Mouse (Mus musculus) embryonic facial prominence, embryonic 14.5 days (tissue): ENCODE results near the gene Cenpk. TPM values are rescaled to one million over a fixed set of nuclear protein-coding genes. Genes with fewer than 3 reads are reported as not detected.
"Not testable (repeated sequence)": the region's sequence is repeated elsewhere in the genome, so short reads cannot be mapped to it uniquely, and the experiment has no call there.

ENCODE experiments used
- ATAC-seq: fragments of 200-750 bp; cut with Nextera tagmentation; 2 replicates; pipeline ENCODE4 v1.8.0; 2017; ENCODE audit warnings: low read depth, moderate number of reproducible peaks, moderate TSS enrichment
- DNase-seq: peaks from one replicate; pipeline ENCODE4 v3.0.0-alpha.2; 2015; ENCODE audit warnings: low spot score
- H3K27ac ChIP-seq: fragments of 300-500 bp; sonication (generic); replicated peaks from 2 replicates; pipeline ENCODE4 v1.5.1; 2014; ENCODE audit warnings: low read depth, mild to moderate bottlenecking, low read length, moderate library complexity
- H3K27me3 ChIP-seq: fragments of 300-500 bp; sonication (generic); replicated peaks from 2 replicates; pipeline ENCODE4 v1.6.1; 2014; ENCODE audit warnings: low read length; ENCODE audit not compliant: control insufficient read depth, insufficient read depth
- H3K36me3 ChIP-seq: fragments of 300-500 bp; sonication (generic); 2 replicates; pipeline ENCODE4 v1.6.1; 2014; ENCODE audit warnings: low read length, mixed read lengths; ENCODE audit not compliant: control insufficient read depth, insufficient read depth
- H3K4me1 ChIP-seq: fragments of 300-500 bp; sonication (generic); 2 replicates; pipeline ENCODE4 v1.6.1; 2014; ENCODE audit warnings: antibody characterized with exemption, low read length; ENCODE audit not compliant: control insufficient read depth, insufficient read depth
- H3K4me2 ChIP-seq: fragments of 300-500 bp; sonication (generic); 2 replicates; pipeline ENCODE4 v1.6.1; 2014; ENCODE audit warnings: low read depth, mild to moderate bottlenecking, low read length, moderate library complexity, mixed read lengths
- H3K4me3 ChIP-seq: fragments of 300-500 bp; sonication (generic); 2 replicates; pipeline ENCODE4 v1.5.1; 2014; ENCODE audit warnings: low read depth, mild to moderate bottlenecking, low read length
- H3K9ac ChIP-seq: fragments of 300-500 bp; sonication (generic); 2 replicates; pipeline ENCODE4 v1.6.1; 2014; ENCODE audit warnings: low read depth, mild to moderate bottlenecking, low read length, moderate library complexity, mixed read lengths
- H3K9me3 ChIP-seq: fragments of 300-500 bp; sonication (generic); 2 replicates; pipeline ENCODE4 v1.6.1; 2016; ENCODE audit warnings: low read length; ENCODE audit not compliant: control insufficient read depth
- WGBS: fragments of 180-500 bp; shearing (Covaris S2); extraction: QIAGEN DNeasy Blood & Tissue Kit; methylation state at CpG from one replicate; pipeline ENCODE4 v1.1.7; 2014; 5-methylcytosine and 5-hydroxymethylcytosine counted together
- polyA plus RNA-seq: library from polyadenylated mRNA; unstranded; fragments of >200 nt; fragmentation: Nextera tagmentation; extraction: Ambion mirVana; gene quantifications from 2 replicates; pipeline ENCODE4 v1.2.1, GENCODE M21; 2014

The Cenpk gene
- polyA plus RNA-seq, result 52.3 and 53.4 TPM in 2 replicates

DNA sequence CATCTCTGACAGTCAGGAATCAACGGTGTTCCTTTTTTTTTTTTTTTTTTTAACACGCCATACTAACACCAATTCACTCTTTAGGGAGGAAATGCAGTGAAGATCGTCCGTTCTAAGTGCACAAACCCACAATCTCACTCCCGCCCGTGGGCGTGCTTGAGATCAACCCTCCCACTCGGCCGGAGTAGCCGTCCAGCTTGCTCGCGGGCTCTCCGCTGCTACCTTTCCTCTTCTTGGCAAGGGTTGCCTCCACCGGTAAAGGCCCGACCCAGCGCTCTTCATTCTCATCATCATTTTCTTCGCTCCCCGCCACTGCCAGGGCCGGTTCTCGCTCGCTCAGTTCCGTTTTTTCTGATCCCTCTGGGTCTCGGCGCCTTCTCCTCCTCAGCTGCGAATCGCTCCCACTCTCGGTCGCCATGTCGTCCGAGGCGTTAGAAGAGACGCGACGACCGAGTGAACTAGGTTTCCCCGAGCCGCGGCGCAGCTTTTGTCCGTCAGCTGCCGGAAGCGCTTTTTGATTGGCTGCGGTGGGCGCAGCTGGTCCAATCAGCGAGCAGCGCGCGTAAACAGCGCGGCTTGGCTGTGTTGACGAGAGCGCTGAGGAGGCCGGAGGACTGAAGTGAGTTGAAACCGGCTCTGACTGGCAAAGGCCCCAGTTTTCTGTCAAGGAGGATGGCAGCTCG lies at the start of gene Cenpk, which contains the start of gene Ppwd1:
Gene Cenpk (plus strand): TSS at position 228 of the 683 bp plus-strand sequence.
Gene Ppwd1 (minus strand): TSS at position 460 of the 683 bp plus-strand sequence.
- Histone ChIP-seq H3K9ac (peak within 1 kb of the TSS; percentile 92), H3K4me2 (peak within 1 kb of the TSS; percentile 79), H3K4me3 (peak within 1 kb of the TSS; percentile 82), H3K36me3 (peaks cover 9% of the 10 kb centered on the region), H3K9me3 (no peaks in the 10 kb centered on the region), H3K4me1 (peaks cover 9% of the 10 kb centered on the region), H3K27ac (peak within 1 kb of the TSS; percentile 95), H3K27me3 (no peaks in the 10 kb centered on the region)
- under 1% methylated on average over 55 of the region's 55 CpGs for WGBS
- DNase-seq (peak; percentile 98), ATAC-seq (peak; percentile 99)

DNA sequence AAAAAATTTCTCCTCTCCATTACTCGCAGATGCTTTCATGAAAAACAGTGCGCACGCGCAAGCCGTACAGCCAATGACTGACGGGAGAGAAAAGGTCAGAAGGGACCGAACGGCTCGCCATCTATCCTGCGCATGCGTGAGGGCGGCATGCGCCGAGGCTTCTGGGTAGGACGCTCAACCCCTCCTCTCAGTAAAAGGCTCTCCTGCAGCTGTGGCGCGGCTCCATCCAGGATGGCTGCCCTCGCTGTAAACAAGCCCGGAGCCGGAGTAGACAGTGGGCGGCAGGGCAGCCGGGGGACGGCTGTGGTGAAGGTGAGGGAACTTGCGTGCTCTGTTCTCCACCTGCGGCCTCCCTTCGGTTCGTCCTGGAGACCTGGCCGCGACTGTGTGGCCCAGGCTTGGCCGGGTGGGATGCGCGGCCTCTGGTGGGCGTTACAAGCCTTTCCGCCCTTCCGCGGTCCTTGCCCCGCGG lies 49.7 kb upstream of the Cenpk start, which contains the start of gene Trim23:
Gene Trim23 (plus strand): TSS at position 148 of the 472 bp plus-strand sequence.
- Histone ChIP-seq H3K27ac (peak within 1 kb of the TSS; percentile 80), H3K36me3 (peaks cover 16% of the 10 kb centered on the region), H3K9ac (peak within 1 kb of the TSS; percentile 81), H3K4me1 (peaks cover 14% of the 10 kb centered on the region), H3K27me3 (no peaks in the 10 kb centered on the region), H3K4me3 (peak within 1 kb of the TSS; percentile 81), H3K4me2 (peak within 1 kb of the TSS; percentile 70), H3K9me3 (no peaks in the 10 kb centered on the region)
- peak; percentile 98 for ATAC-seq
- peak; percentile 100 for DNase-seq
- WGBS, result under 1% methylated on average over 31 of the region's 38 CpGs

DNA sequence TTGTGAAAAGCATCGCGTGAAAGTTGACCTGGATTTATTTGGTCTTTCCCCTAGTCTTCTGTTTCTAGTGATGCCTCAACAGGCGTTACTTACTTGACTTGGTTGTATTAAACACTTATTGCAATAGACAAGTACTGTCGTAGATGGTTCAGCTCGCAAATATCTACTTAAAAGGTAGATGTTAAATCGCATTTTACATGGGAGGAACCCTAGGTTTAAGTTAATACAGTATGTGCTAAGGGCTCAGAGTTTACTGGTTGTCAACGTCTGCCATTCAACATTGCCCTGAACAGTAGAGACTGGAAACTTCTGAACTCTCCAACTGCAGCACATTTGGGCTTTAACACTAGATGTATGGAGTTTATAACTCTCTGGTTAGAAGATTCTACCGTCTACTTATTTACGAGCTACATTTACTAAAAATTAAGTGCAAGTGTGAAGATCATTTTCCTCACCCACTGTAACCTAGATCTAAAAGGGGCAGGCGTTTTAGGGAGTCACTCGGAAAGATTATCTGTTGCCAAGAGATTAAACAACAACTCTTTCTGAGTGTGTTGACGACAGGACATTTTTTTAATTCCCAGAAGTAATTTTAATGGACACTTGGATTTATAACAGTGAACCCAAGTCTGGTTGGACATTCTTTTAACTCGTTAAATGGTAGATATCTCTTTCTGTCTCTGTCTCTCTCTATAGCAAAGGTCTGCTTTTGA lies 49.1 kb upstream of the Cenpk start:
- no peaks in the 10 kb centered on the region for H3K27me3 ChIP-seq
- H3K9ac ChIP-seq, result peak overlapping the region; percentile 81
- WGBS, result 19% methylated on average over 13 of the region's 13 CpGs
- H3K27ac ChIP-seq, result peak overlapping the region; percentile 78
- H3K36me3 ChIP-seq, result peaks cover 21% of the 10 kb centered on the region
- no peak for ATAC-seq
- peaks cover 14% of the 10 kb centered on the region for H3K4me1 ChIP-seq
- peak overlapping the region; percentile 81 for H3K4me3 ChIP-seq
- no peak for DNase-seq
- H3K9me3 ChIP-seq, result no peaks in the 10 kb centered on the region
- H3K4me2 ChIP-seq, result peak overlapping the region; percentile 67

DNA sequence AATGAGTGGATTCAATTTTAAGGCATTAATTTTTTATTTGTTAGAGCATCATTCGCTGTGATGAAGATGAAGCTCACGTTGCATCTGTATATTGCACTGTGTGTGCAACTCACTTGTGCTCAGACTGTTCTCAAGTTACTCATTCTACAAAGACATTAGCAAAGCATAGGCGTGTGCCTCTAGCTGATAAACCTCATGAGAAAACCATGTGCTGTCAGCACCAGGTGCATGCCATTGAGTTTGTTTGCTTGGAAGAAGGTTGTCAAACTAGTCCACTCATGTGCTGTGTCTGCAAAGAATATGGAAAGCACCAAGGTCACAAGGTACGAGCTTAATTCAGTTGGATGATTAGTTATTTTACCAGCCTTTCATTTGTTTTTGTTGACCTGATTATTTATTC lies 41.1 kb upstream of the Cenpk start:
- ATAC-seq, result no peak
- WGBS, result 81% methylated on average over 4 of the region's 4 CpGs

DNA sequence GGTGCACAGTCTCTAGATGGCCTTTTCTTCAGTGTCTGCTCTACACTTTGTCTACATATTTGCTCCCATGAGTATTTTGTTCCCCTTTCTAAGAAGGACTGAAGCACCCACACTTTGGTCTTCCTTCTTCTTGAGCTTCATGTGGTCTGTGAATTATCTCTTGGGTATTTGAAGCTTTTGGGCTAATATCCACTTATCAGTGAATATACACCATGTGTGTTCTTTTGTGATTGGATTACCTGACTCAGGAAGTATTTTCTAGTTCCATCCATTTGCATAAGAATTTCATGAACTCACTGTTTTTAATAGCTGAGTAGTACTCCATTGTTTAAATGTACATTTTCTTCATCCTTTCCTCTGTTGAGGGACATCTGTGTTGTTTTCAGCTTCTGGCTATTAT lies 32.5 kb upstream of the Cenpk start:
- H3K36me3 ChIP-seq, result peaks cover 52% of the 10 kb centered on the region
- not testable (repeated sequence) for H3K9me3 ChIP-seq, H3K4me1 ChIP-seq, H3K4me3 ChIP-seq, H3K9ac ChIP-seq, H3K4me2 ChIP-seq, ATAC-seq, H3K27me3 ChIP-seq, DNase-seq, H3K27ac ChIP-seq

More for the DNA sequence above, 41.1 kb upstream of the Cenpk start:
- Histone ChIP-seq H3K27me3 (no peaks in the 10 kb centered on the region), H3K27ac (no peak overlapping the region), H3K9ac (no peak overlapping the region), H3K36me3 (peaks cover 62% of the 10 kb centered on the region), H3K4me3 (no peak overlapping the region), H3K4me1 (no peaks in the 10 kb centered on the region), H3K9me3 (no peaks in the 10 kb centered on the region), H3K4me2 (no peak overlapping the region)
- no peak for DNase-seq

DNA sequence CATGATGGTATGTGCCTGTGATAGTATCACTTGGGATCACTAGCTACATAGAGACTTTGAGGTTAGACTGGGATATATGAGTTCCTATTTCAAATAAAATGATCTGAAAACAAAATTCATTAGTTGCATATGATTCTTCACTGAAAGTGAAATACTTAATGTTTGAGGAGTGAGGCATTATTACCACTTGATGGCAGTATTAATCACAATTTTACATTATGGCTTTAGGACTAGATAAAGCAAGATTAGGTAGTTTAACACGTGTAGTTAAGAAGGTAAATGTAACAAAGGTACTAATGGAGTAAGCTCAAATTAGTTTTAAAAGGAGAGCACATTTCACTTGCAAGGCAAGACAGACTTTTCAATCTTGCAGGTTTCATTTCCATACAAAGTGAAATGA lies 24.1 kb upstream of the Cenpk start:
- H3K9ac ChIP-seq, result no peak overlapping the region
- ATAC-seq (no peak), DNase-seq (no peak)
- WGBS, result 63% methylated on average over 1 of the region's 1 CpGs
- peaks cover 52% of the 10 kb centered on the region for H3K36me3 ChIP-seq
- no peak overlapping the region for H3K27ac ChIP-seq
- H3K27me3 ChIP-seq, result no peaks in the 10 kb centered on the region
- no peak overlapping the region for H3K4me2 ChIP-seq
- H3K4me3 ChIP-seq, result no peak overlapping the region
- H3K9me3 ChIP-seq, result no peaks in the 10 kb centered on the region
- no peaks in the 10 kb centered on the region for H3K4me1 ChIP-seq

DNA sequence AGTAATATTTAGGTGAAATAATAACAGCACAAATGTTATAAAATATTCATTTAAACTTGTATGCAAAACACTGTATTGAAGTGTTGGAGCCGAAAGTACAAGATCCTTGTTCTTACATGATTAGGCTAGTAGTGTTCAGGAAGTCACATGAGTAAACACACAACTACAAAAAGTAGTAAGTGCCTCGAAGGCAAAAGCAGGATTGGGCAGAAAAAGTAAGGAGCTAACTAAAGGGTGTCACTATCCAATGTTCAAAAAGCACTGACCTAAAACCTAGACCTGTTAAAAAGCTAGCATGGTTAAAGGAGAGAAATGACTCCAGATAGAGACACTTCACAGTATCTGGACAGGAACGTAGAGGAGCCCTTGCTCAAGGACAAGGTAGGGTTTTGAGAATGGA lies 933 bp upstream of the Cenpk start:
- Histone ChIP-seq H3K4me1 (peaks cover 9% of the 10 kb centered on the region), H3K9ac (peak overlapping the region; percentile 92), H3K4me3 (peak overlapping the region; percentile 82), H3K27me3 (no peaks in the 10 kb centered on the region), H3K27ac (no peak overlapping the region), H3K9me3 (no peaks in the 10 kb centered on the region), H3K36me3 (peaks cover 3% of the 10 kb centered on the region; the same call in 1 of the 2 replicates), H3K4me2 (peak overlapping the region; percentile 79)
- WGBS, result 52% methylated on average over 3 of the region's 3 CpGs
- no peak for ATAC-seq
- DNase-seq, result no peak

DNA sequence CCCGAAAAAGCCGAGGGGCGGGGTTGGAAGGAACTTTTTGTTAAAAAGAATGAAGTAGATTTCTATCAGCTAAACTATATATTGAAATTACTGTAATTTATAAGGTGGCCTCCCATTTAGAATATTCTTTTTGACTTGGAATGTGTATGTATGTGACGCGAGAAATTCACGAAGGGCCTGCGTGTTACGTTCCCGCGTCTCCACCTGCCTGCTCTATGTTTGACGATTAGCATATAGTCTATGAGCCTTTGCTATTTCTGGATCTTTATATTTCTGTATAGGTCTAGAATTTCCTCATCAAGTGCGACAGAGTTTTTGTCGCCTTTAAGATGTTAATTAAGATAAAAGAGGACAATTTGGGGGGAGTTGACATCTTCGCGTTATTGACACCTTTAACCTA lies 770 bp downstream of the Cenpk start:
- no peaks in the 10 kb centered on the region for H3K9me3 ChIP-seq
- peak overlapping the region; percentile 95; the same call in 1 of the 2 replicates for H3K27ac ChIP-seq
- H3K36me3 ChIP-seq, result peaks cover 7% of the 10 kb centered on the region; the same call in 1 of the 2 replicates
- WGBS, result 8% methylated on average over 15 of the region's 15 CpGs
- peak overlapping the region; percentile 73 for H3K4me2 ChIP-seq
- DNase-seq, result no peak
- no peaks in the 10 kb centered on the region for H3K27me3 ChIP-seq
- peak overlapping the region; percentile 92 for H3K9ac ChIP-seq
- H3K4me3 ChIP-seq, result peak overlapping the region; percentile 82
- ATAC-seq, result peak; percentile 23; the same call in 1 of the 2 replicates
- peaks cover 9% of the 10 kb centered on the region for H3K4me1 ChIP-seq
